Mouse (Mus musculus) urinary bladder, adult 2 months (tissue): Measurements from ENCODE around the gene Ube2b. TPM values are rescaled to one million over a fixed set of nuclear protein-coding genes. Genes with fewer than 3 reads are reported as not detected.
A peak's percentile ranks its signal among the peaks of the same experiment; 100 is the strongest.

Experiments used
- DNase-seq: peaks from one replicate; pipeline ENCODE4 v3.0.0; 2022; ENCODE audit warnings: low spot score
- polyA plus RNA-seq: library from polyadenylated mRNA; depleted of rRNA; stranded (reverse); fragments of >200 nt; gene quantifications from 2 replicates; pipeline ENCODE4 v1.2.3, GENCODE M21; 2012; rRNA removed

Gene Ube2b
- polyA plus RNA-seq = 203 and 249 TPM in 2 replicates

DNA sequence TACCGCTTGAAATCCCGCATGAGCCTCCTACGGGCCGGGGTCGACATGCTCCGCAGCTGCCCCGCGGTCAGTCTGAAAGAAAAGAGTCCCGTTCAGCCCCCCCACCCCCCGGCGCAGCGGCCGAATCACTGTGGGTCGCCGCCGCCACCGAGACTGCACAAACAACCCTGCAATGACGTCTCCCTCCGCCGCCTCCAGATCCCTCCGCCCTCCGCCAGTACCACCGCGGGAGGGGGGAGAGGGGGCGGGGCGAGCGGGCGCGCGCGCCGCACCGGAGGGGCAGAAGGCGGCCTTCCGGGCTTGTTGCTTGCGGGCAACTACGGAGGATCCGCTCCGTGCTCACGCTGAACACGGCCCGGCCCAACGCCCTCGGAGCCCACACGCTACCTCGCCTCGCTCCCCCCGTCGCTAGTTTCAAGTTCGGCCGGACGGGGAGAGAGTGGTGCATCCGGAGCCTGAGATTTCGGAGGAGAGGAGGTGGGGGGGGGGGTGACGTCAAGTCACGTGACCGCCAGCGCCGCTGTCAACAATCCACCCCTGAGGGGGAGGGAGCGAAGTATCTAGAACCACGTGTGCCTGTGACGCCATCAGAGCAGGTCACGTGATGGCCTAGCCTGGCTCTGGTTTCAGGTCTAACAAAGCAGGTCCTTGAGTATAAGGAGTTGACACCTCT, at the start of gene Ube2b:
Gene Ube2b (minus strand): TSS at position 473 of the 673 bp plus-strand sequence.
- peak; percentile 95 for DNase-seq

DNA sequence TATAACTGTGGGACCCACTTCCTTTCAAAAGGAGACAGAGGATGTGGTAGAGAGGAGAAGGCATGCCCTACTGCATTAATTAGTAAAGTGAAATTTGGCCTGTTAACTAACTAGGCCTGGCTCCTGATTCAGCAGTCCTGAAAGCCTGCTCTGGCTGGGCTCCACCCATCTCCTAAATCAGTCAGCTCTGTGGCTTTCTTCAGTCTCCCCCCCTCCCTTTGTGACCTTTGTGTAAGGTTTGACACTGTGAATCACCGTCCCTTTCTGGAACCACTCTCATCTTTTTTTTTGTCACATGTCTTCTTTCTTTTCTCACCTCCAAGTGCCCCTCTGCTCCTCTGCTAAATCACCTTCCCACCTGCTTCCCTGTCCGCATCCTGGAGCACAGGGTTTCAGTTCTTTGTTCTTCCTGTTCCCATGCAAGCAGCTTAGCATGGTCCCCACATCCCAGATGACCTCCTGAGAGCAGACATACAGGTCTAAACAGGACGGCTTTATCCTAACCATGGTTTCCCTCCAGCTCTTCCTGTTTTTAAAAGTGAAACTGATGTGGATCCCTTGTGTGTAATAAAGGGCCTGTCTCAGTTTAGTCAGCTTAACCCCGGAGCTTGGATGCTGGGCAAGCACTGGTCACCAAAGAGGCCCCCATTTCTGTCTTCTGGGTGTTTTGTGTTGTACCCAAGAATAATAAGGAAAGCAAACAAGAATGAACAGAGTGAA, 46.0 kb upstream of the Ube2b start:
- no peak for DNase-seq

DNA sequence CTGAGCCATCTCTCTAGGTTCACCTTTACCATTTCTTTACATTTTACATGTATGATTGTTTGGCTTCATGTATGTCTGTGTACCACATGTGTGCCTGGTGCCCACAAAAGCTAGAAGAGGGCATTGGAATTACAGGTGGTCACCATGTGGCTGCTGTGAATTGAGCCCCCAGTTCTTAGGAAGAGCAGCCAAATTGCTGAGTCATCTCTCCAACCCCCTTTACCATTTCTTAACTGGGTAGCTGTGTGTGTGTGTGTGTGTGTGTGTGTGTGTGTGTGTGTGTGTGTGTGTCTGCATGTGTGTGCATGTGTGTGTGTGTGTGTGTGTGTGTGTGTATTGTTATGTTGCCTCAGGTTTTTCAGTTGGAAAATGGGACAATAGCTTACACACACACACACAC, 43.6 kb upstream of the Ube2b start:
- no peak for DNase-seq

DNA sequence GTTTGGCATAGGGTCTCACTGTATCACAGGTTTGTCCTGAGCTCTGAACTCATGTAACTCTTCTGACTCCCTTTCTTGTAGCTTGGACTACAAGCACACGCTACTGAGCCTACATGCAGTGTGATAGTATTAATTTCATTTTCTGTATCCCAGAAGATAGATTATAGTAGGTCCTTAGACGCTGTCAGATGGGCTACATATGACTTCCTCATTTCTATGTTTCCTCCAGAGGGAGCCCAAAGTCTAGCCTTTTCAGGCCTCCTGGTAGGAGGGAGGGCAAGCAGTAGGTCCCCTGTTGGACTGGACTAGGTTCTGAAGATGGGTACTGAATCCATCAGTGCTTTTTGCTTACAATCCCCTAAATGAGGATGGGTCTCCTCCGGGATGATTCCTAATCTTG, 42.7 kb upstream of the Ube2b start:
- no peak for DNase-seq

DNA sequence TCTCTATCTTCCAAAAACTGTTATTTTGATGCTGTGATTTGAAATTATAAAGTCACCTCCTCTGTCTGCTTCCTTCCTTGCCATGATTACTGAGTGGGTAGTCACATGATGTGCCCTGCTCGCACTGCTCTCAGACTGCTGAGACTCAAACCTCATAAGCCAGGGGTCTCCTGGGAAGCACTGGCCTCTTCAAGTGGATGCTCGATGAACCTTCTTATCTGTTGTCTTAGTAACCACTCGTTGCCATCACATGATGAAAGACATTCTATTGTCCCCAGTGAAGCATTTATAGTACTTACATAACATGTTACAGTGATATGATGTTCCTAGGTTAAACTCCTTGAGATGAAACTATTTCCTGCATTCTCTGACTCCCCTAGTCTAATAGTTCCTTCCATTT, 37.1 kb upstream of the Ube2b start:
- DNase-seq = no peak

DNA sequence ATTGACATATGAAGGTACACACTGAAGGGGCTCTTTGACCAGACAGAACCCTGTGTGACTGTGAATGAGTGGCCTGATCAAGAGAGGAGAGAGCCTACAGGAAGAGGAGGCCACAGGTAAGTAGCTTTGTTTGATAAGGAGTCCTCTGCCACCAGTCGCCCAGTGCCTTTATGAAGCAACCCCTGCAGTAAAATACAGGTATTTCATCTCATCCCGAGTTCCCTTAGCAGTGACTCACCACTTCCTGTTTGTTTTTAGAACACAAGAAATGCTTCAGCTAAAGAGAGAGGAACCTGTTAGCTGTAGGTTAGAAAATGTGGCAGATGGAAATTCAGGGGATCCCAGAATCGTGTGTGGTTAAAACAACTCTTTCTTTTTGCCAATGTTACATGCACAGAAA, 35.3 kb upstream of the Ube2b start:
- DNase-seq = no peak

DNA sequence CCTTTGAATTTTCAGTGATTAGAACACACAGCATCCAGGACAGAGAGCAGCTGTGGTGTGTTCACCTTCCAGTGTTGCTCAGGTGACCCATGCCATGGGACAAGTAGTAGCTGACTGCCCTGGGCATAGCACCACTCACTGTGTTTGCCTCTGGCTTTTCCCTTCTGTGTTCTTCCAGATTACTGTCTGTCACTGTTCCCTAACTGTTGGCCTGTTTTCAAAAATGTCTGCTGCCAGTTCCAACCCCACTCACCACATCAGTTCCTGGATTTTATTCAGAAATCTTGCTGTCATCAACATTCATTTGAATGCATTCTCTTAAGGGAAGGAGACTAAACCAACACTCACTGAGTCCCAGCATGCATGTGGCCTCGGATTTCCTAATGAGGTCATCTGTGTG, 33.4 kb upstream of the Ube2b start:
- DNase-seq = no peak

DNA sequence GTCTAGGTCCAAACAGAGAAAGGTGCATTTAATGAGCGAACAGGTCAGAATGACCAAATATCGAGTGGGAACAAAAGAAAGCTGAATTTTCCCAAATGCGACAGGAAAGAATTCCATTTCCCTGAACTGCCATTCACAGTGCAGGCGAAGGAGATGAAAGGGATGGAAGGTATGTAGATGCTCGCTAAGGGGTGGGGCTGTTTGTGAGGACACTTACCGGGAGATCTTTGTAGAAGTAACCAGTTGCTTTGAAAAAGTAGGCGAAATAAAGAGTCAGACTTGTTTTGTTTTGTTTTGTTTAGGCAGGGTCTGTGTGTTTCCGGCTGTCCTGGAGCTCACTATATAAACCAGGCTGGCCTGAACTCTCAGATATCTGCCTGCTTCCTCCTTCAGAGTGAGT, 31.8 kb upstream of the Ube2b start:
- DNase-seq = no peak

DNA sequence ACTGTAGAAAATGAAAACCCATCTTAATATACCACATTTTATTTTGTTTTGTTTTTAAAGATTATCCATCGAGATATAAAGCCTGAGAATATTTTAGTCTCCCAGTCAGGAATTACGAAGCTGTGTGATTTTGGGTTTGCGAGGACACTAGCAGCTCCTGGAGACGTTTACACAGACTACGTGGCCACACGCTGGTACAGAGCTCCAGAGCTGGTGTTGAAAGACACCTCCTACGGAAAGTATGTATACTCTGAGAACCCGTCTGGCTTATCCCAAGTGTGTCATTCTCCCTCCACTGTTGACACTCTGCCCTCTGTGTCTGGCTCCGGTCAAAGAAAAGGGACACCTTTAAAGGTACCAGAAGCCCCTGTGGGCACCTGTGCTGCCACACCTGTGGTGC, 17.7 kb upstream of the Ube2b start:
- no peak for DNase-seq

DNA sequence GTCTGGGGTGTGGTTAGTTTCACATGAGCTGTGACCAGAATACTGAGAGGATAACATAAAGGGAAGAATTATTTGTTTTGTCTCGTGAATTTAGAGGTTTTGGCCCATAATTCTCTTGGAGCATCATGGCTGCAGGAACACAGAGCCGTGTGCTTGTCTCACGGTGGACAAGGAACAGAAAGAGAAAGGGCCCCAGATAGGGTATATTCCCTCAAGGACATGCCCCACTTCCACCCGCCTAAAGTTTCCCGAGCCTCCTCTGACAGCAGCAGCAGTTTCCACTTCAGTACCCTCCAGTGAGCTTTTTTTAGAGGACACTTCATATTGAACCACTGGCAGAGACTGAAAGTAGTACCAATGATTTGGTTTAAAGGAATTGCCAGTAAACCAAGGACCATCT, 11.0 kb upstream of the Ube2b start:
- DNase-seq = no peak

DNA sequence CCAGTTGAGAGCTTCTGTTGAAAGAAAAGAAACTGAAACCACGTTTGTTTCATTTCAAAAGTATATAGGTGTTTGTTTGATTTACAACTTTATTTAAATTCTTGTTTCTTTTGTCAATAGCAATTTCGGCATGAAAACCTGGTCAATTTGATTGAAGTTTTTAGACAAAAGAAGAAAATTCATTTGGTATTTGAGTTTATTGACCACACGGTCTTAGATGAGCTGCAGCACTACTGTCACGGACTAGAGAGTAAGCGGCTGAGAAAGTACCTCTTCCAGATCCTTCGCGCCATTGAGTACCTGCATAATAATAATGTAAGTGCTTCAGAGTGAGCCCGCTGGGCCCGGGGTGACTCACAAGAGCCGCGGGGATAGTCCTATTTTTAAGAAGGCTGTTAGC, 10.4 kb upstream of the Ube2b start:
- DNase-seq = no peak

DNA sequence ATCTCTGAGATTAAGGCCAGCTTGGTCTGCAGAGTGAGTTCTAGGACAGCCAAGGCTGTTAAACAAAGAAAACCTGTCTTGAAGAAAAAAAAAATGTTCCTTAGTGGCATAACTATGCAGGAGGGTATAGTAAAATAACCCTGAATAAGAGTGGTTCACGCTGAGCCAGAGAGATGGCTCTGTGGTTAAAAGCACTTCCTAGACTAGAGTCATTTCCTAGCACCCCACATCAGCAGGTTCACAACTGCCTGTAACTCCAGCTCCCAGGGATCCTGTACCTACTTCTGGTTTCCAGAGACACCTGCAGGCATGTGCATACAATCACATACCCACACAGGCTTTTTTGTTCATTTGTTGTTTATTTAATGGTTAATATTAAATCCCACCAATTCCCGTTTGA, 5.0 kb upstream of the Ube2b start:
- DNase-seq = no peak

DNA sequence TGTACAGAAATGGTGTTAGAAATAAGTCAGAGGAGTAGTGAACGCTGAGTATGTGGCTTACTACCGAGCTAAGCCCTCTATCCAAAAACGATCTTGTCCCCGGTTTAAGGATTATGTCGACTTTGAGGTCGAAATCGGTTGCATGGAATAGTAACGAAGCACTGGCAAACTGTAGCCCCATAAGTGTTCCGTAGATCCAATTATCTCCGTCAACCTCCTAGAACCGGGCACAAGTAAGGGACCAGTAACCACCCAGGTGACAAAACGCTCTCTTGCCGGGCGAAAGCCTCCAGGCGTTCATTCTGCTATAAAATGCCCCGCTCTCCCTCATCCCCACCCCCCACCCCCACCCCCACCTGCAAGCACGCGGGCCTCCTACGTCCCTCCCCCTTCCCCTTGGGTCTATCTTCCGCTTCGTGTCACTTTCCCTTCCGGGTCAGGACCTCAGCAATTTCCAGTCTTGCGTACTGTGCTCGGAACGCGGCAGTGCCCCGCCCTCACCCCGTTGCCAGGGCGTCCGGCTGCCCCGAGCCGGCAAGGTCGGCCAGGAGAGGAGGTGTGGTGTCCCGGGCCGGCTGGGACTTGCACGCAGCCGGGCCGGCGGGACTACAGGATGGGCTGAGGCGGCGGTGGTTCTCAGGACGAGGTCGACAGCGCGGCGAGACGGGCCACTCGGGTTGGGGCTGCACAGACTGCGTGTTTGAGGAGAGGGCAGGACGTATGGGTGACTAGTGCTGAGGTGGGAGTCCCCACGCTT, 3.4 kb upstream of the Ube2b start, which contains the start of gene Cdkl3:
Gene Cdkl3 (plus strand): TSS at position 450 of the 757 bp plus-strand sequence.
- peak; percentile 89 for DNase-seq

DNA sequence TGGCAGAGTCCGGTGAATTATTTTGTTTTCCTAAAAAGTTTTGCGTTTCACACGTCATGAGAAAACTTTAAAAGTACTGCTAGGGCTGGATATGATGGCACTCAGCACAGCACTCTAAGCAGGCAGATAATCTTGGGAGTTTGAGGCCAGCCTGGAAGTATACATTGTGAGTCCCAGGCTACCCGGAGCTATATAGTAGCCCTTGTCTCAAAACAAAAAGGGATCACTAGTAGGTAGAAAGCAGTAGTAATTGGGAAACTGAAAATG, 2.9 kb upstream of the Ube2b start:
- DNase-seq = no peak

DNA sequence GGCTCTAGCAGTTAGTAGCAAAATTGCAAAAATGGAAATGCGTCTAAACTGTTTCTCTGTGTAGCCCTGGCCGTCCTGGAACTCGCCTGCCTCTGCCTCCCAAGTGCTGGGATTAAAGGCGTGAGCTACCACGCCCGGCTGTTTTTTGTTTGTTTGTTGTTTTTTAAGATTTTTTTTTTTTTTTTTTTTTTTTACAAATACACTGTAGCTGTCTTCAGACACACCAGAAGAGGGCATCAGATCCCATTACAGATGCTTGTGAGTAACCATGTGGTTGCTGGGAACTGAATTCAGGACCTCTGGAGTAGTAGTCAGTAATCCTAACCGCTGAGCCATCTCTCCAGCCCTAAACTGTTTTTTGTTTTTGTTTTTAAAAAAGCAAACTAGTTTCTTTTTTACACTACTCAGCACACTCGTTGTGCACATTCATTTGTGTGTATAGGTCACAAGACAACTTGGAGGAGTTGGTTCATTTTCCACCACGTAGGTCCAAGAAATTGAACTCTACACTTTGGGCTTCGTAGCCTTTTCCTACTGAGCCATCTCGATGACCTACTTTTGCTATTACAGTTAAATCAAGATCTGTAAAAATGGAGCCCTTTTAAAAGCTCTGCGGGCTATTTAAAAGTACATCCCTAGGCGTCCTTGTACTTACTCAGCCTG, 2.4 kb upstream of the Ube2b start:
- DNase-seq = no peak

DNA sequence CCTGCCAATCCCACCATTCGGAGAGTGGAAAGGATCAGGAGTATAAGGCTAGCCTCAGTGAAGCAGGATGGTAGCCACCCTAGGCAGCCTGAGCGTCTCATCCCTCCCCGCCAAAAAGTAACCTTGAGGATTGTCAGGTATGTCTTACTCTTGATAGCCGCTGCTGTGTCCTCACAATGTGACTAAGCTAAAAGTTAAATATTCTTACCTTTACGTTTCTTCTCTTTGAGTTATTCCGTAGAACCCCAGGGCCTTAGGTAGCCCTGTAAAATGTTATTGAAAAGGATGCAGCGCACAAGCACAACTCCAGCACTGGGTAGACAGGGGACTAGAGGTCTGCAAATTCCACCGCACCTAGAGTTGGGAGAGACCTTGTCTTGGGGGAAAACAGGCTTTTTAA, 1.3 kb upstream of the Ube2b start:
- no peak for DNase-seq

DNA sequence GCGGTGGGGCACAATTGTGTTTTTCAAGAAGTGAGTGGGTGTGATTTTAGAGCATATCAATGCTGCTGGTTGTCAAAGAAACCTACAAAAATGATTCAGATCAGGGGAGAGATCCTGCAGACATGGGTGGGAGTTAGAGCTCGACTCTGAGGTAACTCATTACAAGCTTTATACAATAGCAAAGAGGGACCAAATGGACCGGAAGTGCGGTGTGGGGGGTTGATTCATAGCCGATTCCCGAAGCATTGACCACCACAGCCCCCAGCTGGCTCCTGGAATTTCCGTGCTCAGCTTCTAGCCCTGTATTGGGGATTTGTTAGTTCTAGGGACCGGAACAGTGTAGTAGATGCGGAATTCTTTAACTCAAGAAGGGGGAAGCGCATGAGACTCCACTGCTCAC, 779 bp upstream of the Ube2b start:
- DNase-seq = no peak

DNA sequence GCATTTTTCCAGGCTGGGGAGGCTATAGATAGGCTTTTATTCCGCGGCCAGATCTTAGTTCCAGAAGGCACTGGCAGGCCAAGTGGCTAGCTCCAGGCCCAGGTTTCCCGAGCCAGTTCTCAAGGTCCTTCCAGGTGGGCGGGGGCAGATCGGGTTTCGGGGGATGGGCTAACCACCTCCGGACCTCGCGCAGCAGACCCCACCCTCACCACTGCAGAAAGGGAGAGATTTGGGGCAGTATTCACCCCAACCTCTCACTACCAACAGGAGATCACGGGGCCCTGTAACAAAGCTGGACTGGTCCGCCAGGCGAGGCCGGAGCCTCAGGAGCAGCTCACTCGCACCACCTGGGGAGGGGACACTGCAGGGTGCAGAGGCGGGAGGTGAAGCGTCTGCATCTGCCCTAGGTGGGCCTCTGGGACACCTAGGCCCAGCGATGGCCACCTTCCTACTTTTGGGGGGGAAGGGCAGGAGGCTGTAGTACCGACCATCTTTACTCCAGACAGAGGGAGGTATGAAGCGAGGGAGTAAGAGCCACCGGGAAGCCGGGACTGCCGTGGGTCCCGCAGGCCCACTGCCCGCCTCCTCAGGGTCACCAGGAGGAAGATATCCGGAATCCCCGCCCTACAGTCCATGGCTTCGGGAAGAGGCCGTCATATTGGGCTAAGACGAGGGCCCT, 812 bp downstream of the Ube2b start:
- DNase-seq = peak; percentile 49

DNA sequence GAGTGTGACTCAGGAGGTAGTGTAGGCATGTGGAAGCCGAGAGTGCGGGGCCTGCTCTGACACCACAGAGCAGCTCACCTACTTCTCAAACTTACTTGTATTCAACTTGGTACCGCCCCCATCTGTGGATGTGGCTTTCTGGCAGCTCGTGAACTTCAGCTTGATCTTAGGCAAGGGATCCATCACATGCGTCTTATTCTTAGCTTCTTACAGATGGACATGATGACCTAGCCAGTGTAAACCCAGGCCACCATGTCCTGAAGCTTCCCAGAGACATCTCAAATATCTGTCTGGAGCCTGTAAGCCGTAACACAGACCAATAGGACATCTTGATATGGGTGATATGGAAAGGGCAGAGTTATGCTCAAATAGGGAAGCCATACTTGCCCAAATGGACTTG, 28.9 kb downstream of the Ube2b start:
- DNase-seq = no peak

DNA sequence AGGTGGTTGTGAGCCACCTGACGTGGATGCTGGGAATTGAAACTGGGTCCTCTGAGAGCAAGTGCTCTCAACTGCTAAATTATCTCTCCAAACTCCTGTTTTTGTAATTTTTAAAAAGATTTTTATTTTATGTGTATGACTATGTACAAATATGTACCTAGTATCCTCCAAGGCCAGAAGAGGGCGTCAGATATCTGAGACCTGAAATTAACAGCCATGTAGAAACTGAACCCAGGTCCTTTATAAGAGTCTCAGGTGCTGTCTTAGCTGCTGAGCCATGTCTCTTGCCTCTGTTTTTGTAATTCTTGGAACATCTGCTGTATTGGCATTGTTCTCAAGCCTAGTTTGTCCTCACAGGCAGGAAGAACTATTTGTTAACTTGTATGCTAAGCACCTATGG, 31.1 kb downstream of the Ube2b start:
- DNase-seq = no peak

DNA sequence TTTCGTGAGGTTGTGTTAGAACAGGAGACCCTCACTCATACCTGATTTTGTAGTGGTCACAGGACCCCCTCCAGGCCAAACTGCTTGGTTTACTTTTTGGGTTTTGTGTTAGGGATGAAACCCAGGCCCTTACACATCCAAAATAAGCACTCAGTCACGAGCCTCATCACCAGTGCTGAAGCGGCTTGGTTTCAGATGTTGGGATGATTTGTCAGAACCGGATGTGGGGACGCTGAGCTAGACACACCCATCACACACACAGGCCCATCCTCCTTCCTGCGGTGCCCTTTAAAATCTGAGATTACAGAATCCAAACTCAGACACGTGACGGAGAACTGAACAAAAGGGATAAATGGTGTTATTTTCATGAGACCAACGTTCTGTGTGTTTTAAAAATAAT, 31.7 kb downstream of the Ube2b start:
- no peak for DNase-seq
